Mouse (Mus musculus): ENCODE results near the gene Olfr937.

Gene Olfr937

DNA sequence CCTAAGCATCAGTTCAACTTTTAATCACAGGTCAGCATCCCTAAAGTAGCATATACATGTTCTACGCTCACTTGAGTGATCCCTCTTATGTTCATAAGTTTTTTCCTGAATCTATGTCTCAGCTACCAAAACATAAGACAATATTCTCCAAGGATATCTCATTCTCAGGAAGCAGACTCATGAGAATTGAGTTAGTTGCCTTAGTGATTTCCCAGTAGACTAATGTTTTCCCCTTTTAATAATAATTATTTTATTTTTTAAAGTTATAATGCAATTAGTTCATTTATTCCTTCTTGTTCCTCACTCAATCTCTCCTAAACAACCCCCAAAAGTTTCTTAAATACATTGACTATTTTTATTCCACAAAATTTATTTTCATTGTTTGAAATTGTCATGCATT, at the start of gene Olfr937:
Gene Olfr937 (minus strand): TSS at position 101 of the 400 bp plus-strand sequence.
- DNase-seq (ENCODE audit: low spot score), result no peak

- DNase-seq (ENCODE audit: low spot score), result no peak
Measured at GRCm38 (mm10) chr9:39078787-39079186, 14.0 kb upstream of the Olfr937 start, which contains the start of gene Olfr938. Gene Olfr938 (minus strand): TSS chr9:39078887.

GRCm38 (mm10) chr9:39023277-39023676, 41.5 kb downstream of the Olfr937 start, which contains the start of gene Olfr146:
Gene Olfr146 (minus strand): TSS chr9:39023377.
- DNase-seq (ENCODE audit: low spot score), result no peak

Measured in testis, postnatal 10 days (tissue).